Mouse (Mus musculus) thymus, adult 2 months (tissue): ENCODE measurements around the gene Rsbn1l. TPM values are rescaled to one million over a fixed set of nuclear protein-coding genes. Genes with fewer than 3 reads are reported as not detected.

Experiments
- DNase-seq: peaks from one replicate; pipeline ENCODE4 v3.0.0; 2021
- H3K27ac ChIP-seq: fragments of 200-500 bp; 2 replicates; pipeline ENCODE4 v1.5.1; 2012; ENCODE audit warnings: low read length, control low read depth; ENCODE audit not compliant: control insufficient read depth, insufficient read depth
- H3K27me3 ChIP-seq: fragments of 200-500 bp; 2 replicates; pipeline ENCODE4 v1.6.1; 2012; ENCODE audit warnings: mild to moderate bottlenecking, low read length, moderate library complexity, mixed read lengths; ENCODE audit not compliant: control insufficient read depth, insufficient read depth
- H3K36me3 ChIP-seq: fragments of 200-500 bp; 2 replicates; pipeline ENCODE4 v1.6.1; 2012; ENCODE audit warnings: mild to moderate bottlenecking, low read length, moderate library complexity; ENCODE audit not compliant: control insufficient read depth, insufficient read depth
- H3K4me1 ChIP-seq: fragments of 200-500 bp; replicated peaks from 2 replicates; pipeline ENCODE4 v1.6.1; 2012; ENCODE audit warnings: low read length; ENCODE audit not compliant: control insufficient read depth, insufficient read depth
- H3K4me3 ChIP-seq: fragments of 200-500 bp; 2 replicates; pipeline ENCODE4 v1.5.1; 2012; ENCODE audit warnings: mild to moderate bottlenecking, low read length, control low read depth, moderate library complexity; ENCODE audit not compliant: control insufficient read depth, insufficient read depth
- CTCF ChIP-seq: fragments of 200-500 bp; IDR thresholded peaks from 2 replicates; pipeline ENCODE4 v1.5.1; 2012; ENCODE audit warnings: mild to moderate bottlenecking, control low read depth, low read length, moderate library complexity, borderline replicate concordance; ENCODE audit not compliant: control insufficient read depth, poor library complexity, insufficient read depth; ENCODE audit errors: extremely low read depth
- POLR2A ChIP-seq: fragments of 200-500 bp; IDR thresholded peaks from 2 replicates; pipeline ENCODE4 v1.6.1; 2012; ENCODE audit warnings: mild to moderate bottlenecking, low read length, control low read depth, moderate library complexity; ENCODE audit not compliant: control insufficient read depth, poor library complexity, insufficient read depth; ENCODE audit errors: extremely low read depth
- WGBS: fragments of 180-500 bp; shearing (Covaris S2); methylation state at CpG from one replicate; pipeline ENCODE4 v1.1.7; 2018; 5-methylcytosine and 5-hydroxymethylcytosine counted together
- polyA plus RNA-seq: library from polyadenylated mRNA; depleted of rRNA; stranded (reverse); fragments of >200 nt; gene quantifications from 2 replicates; pipeline ENCODE4 v1.2.3, GENCODE M21; 2012

Gene Rsbn1l
- polyA plus RNA-seq, 1 experiment: 15.0 TPM

DNA sequence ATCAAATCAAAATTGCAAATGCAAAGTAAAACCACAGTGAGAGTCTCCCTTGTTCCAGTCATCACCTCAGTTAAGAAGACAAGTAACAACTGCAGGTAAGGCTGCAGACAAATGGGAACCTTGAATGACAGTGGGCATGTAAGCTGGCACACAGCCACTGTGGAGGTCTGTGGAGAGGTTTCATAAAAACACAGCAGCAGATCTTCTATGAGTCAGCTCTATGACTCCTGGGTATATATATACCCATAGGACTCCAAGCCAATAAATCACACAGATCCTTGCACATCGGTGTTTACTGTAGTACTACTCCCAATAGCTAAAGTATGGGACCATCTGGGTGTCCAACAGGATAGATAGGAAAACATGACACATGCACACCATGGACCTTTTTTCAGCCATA is 83.1 kb downstream of the Rsbn1l start:
- Histone ChIP-seq H3K27ac (no peak overlapping the region), H3K4me3 (no peak overlapping the region), H3K36me3 (no peaks in the 10 kb centered on the region), H3K4me1 (no peaks in the 10 kb centered on the region; the same call in 1 of the 2 replicates), H3K27me3 (no peaks in the 10 kb centered on the region)
- no peak for DNase-seq
- TF ChIP-seq CTCF (no peak), POLR2A (no peak)
- WGBS: 62% methylated on average over 1 of the region's 1 CpGs

DNA sequence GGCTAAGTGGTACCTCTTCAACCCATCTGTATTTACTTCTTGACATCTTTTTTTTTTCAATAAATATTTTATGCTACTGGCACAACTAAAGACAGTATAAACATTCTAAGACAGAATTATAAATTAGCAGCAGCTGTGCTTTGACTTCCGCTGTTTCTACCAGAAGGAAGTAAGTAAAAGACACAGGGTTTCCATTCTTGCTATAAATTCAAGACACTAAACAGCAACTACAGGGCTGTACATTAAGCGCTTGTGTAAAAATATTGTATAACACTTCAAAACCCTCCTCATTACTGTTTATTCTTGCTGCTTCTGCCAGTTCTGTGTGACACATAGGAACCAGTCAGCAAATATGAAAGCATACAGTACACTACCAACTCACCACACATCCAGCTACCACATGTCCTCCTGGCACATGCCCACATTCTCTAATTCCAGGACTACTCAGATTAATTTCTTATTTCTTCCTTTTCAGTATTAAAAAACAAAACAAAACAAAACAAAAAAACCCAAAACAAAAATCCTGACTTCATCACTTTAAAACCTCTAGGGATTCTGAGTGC is 90.9 kb downstream of the Rsbn1l start:
- TF ChIP-seq POLR2A: no peak
- no peak for TF ChIP-seq CTCF
- Histone ChIP-seq H3K4me1 (0 out of 2 replicates have a peak, but pooled peaks cover 2% of the 10 kb centered on the region), H3K4me3 (no peak overlapping the region), H3K27ac (no peak overlapping the region), H3K36me3 (no peaks in the 10 kb centered on the region), H3K27me3 (no peaks in the 10 kb centered on the region)
- WGBS: 34% methylated on average over 2 of the region's 2 CpGs
- DNase-seq: no peak

DNA sequence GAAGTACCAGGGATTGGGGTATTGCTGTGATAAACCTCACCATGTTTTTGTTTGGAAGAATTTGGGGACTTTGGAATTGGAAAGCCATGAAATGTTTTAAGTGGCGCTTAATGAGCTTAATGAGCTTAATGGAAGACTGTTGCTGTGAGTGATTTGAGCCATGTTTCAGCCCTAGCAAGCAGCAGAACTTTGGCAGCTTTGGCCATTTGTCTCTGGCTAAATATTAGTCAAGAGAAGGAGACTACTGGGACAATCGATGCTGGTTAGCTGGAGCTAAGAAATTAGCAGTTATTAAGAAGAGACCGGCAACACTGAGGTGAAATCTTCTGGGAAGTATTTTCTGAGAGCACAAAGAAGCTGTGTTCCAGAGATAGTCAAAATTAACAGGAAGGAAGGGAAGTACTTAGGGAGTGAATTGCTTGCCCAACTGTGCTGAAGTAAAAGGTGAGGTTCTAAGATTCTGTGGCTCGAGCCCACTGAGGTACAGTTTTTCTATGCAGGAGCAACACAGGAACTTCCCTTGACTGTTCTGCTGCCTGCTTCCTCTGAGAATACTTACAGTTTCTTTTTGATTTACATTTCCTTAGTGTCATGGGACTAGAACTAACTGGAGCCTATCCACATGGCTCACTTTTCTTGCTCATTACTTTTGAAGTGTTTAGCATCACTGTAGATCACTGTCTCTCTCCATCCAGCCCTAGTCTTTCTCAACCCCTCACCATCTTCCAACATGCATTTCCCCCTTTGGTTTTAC is 91.8 kb downstream of the Rsbn1l start:
- H3K4me3 ChIP-seq: no peak overlapping the region
- H3K27ac ChIP-seq: no peak overlapping the region
- TF ChIP-seq CTCF (no peak), POLR2A (no peak)
- no peak for DNase-seq
- WGBS: 48% methylated on average over 4 of the region's 4 CpGs
- 0 out of 2 replicates have a peak, but pooled peaks cover 2% of the 10 kb centered on the region for H3K4me1 ChIP-seq
- H3K36me3 ChIP-seq: no peaks in the 10 kb centered on the region
- H3K27me3 ChIP-seq: no peaks in the 10 kb centered on the region

DNA sequence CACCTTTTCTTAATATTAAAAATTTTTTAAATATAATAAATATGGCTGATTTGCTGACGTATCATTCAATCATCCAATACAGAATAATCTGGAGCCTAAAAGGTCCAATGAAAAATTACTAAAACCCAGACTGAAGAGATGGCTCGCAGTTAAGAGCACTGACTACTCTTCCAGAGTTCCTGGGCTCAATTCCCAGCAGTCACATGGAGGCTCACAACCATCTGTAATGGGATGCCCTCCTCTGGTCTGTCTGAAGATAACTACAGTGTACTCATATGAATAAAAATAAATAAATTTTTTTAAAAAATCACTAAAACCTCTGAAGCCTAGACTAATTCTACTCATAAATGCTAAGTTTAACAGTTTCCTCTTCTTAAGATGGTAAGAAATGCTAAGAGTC is 94.3 kb downstream of the Rsbn1l start:
- no peak for TF ChIP-seq POLR2A
- TF ChIP-seq CTCF: no peak
- WGBS: 95% methylated on average over 2 of the region's 2 CpGs

DNA sequence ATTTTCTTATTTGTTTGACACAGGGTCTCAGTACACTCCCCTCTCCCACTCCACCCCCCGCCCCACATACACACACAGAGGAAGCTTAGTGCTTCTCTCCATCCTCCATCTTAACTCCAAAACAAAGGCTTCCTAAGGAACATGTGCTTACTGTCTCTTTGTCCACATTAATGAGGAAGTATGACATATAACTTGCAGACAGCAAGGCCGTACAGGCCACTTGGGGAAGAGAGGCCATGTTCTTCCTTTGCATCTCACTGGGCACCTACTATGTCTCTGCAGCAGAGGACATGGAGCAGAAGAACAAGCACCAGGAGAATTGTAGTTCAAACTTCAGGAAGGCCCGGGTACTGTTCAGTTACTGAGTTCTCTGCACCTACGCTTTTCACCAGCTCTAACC is 95.6 kb downstream of the Rsbn1l start:
- Histone ChIP-seq H3K36me3 (no peaks in the 10 kb centered on the region), H3K27me3 (no peaks in the 10 kb centered on the region), H3K27ac (no peak overlapping the region), H3K4me1 (0 out of 2 replicates have a peak, but pooled peaks cover 2% of the 10 kb centered on the region), H3K4me3 (no peak overlapping the region)
- 90% methylated on average over 4 of the region's 4 CpGs for WGBS
- DNase-seq: no peak
- TF ChIP-seq CTCF: no peak
- TF ChIP-seq POLR2A: no peak

More for the DNA sequence above, 94.3 kb downstream of the Rsbn1l start:
- H3K27ac ChIP-seq: no peak overlapping the region
- H3K27me3 ChIP-seq: no peaks in the 10 kb centered on the region
- H3K4me3 ChIP-seq: no peak overlapping the region
- H3K36me3 ChIP-seq: no peaks in the 10 kb centered on the region
- 0 out of 2 replicates have a peak, but pooled peaks cover 2% of the 10 kb centered on the region for H3K4me1 ChIP-seq
- DNase-seq: no peak

DNA sequence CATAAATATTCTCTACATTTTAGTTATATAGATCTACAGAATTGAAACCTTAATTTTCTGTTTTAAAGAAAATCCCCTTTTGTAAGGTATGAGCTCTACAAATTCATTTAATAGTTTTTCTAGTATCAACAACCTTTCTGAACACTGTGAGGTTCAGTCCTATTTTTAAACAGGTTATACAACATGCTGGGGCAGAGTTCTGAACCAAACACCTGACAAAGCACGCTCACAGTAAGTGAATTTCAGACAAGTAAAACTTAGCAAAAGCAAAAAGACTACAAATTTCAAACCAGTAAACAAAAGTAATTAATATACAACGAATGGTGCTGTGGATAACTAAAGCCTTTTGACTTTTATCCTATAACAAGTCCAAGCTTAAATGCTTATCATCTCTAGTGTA is 97.8 kb downstream of the Rsbn1l start:
- Histone ChIP-seq H3K36me3 (no peaks in the 10 kb centered on the region), H3K4me1 (no peaks in the 10 kb centered on the region), H3K27me3 (no peaks in the 10 kb centered on the region), H3K4me3 (no peak overlapping the region), H3K27ac (no peak overlapping the region)
- WGBS: 95% methylated on average over 2 of the region's 2 CpGs
- no peak for TF ChIP-seq POLR2A
- no peak for TF ChIP-seq CTCF
- DNase-seq: no peak
